Mouse (Mus musculus): ENCODE results near the gene Chst1. TPM values are rescaled to one million over a fixed set of nuclear protein-coding genes. Genes with fewer than 3 reads are reported as not detected.

Chst1 gene
- total and polyA plus RNA-seq, 2 experiments: 0.09 to 0.18 TPM

DNA sequence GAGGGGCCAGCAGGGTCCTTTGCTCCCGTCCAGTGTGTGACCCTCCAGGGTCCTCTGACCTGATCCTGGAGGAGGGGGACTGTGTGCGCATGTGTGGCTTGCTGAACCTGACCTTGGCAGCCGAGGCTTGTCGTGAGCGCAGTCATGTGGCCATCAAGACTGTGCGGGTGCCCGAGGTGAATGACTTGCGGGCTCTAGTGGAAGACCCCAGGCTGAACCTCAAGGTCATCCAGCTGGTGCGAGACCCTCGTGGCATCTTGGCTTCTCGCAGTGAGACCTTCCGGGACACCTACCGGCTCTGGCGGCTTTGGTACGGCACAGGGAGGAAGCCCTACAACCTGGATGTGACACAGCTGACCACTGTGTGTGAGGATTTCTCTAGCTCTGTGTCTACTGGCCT, 14.1 kb downstream of the Chst1 start:
- H3K4me1 ChIP-seq (ENCODE audit: control insufficient read depth, insufficient read depth, low read length): no peaks in the 10 kb centered on the region
- no peaks in the 10 kb centered on the region for H3K27me3 ChIP-seq (ENCODE audit: control insufficient read depth, insufficient read depth, low read length)
- no peaks in the 10 kb centered on the region for H3K79me2 ChIP-seq (ENCODE audit: control insufficient read depth, insufficient read depth, low read length)
- H3K4me3 ChIP-seq (ENCODE audit: insufficient read depth, low read depth, low read length): no peak overlapping the region
- DNase-seq (ENCODE audit: extremely low read depth, low read depth, low spot score): no peak
- TF ChIP-seq POLR2A (IDR thresholded peaks at IDR 0.05; ENCODE audit: extremely low read depth, insufficient read depth, low read length) (no peak), CTCF (IDR thresholded peaks at IDR 0.05; ENCODE audit: low read depth, low read length) (no peak)
- no peak overlapping the region for H3K27ac ChIP-seq (replicated peaks; ENCODE audit: insufficient read depth, low read depth, low read length)
- no peaks in the 10 kb centered on the region for H3K36me3 ChIP-seq (ENCODE audit: control insufficient read depth, insufficient read depth, low read length)
- H3K9ac ChIP-seq (ENCODE audit: low read depth, low read length): no peak overlapping the region
- WGBS: 91% methylated on average over 15 of the region's 15 CpGs

DNA sequence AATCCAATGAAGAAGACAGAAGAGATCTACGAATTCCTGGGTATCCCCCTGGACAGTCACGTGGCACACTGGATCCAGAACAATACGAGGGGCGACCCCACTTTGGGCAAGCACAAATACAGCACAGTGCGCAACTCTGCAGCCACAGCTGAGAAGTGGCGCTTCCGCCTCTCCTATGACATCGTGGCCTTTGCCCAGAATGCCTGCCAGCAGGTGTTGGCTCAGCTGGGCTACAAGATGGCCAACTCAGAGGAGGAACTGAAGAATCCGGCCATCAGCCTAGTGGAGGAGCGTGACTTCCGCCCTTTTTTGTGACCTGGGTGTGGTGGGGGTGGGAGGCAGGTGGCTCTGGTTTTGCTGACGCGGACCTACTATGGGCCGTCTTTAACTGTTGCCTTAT, 14.6 kb downstream of the Chst1 start:
- no peaks in the 10 kb centered on the region for H3K27me3 ChIP-seq (ENCODE audit: control insufficient read depth, insufficient read depth, low read length)
- no peak overlapping the region for H3K4me3 ChIP-seq (ENCODE audit: insufficient read depth, low read depth, low read length)
- TF ChIP-seq CTCF (IDR thresholded peaks at IDR 0.05; ENCODE audit: low read depth, low read length) (no peak), POLR2A (IDR thresholded peaks at IDR 0.05; ENCODE audit: extremely low read depth, insufficient read depth, low read length) (no peak)
- H3K9ac ChIP-seq (ENCODE audit: low read depth, low read length): no peak overlapping the region
- no peaks in the 10 kb centered on the region for H3K36me3 ChIP-seq (ENCODE audit: control insufficient read depth, insufficient read depth, low read length)
- no peak for DNase-seq (ENCODE audit: extremely low read depth, low read depth, low spot score)
- H3K27ac ChIP-seq (replicated peaks; ENCODE audit: insufficient read depth, low read depth, low read length): no peak overlapping the region
- H3K4me1 ChIP-seq (ENCODE audit: control insufficient read depth, insufficient read depth, low read length): no peaks in the 10 kb centered on the region
- WGBS: 85% methylated on average over 14 of the region's 14 CpGs
- no peaks in the 10 kb centered on the region for H3K79me2 ChIP-seq (ENCODE audit: control insufficient read depth, insufficient read depth, low read length)

DNA sequence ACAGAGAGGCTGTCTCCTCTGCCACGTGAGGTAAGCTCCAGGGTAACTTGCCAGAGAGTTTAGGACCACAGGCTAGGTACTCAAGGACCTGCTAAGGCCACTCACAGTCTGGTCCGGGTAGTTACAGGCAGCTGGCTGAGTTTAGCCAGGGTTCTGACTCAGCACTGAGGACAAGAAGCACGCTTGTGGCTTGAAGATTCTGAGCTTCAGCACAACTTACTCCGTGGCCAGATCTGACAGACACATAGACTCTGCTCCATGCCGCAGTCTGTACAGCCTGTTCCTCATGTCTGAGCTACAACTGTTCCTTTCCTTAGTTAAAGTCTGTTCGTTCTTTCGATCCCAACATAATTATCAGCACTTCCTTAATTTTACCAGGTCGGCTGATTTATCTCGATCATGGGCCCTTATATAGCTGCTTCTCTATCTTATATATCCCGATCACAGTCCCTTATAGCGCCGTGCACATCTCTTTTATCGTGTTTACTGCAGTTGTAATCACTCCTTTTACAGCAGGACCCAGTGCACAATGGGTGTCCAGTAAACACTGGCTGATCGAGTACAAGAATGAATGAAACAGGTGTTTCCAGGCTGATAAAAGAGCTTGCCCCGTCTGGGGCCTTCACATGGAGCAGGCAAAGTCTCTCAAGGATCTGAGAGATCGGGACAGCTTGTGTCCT, 17.7 kb downstream of the Chst1 start:
- Histone ChIP-seq H3K36me3 (ENCODE audit: control insufficient read depth, insufficient read depth, low read length) (no peaks in the 10 kb centered on the region), H3K27me3 (ENCODE audit: control insufficient read depth, insufficient read depth, low read length) (no peaks in the 10 kb centered on the region), H3K4me3 (ENCODE audit: insufficient read depth, low read depth, low read length) (no peak overlapping the region), H3K4me1 (ENCODE audit: control insufficient read depth, insufficient read depth, low read length) (no peaks in the 10 kb centered on the region), H3K79me2 (ENCODE audit: control insufficient read depth, insufficient read depth, low read length) (no peaks in the 10 kb centered on the region), H3K27ac (replicated peaks; ENCODE audit: insufficient read depth, low read depth, low read length) (no peak overlapping the region), H3K9ac (ENCODE audit: low read depth, low read length) (no peak overlapping the region)
- DNase-seq (ENCODE audit: extremely low read depth, low read depth, low spot score): no peak
- no peak for TF ChIP-seq CTCF (IDR thresholded peaks at IDR 0.05; ENCODE audit: low read depth, low read length)
- WGBS: 82% methylated on average over 16 of the region's 16 CpGs

DNA sequence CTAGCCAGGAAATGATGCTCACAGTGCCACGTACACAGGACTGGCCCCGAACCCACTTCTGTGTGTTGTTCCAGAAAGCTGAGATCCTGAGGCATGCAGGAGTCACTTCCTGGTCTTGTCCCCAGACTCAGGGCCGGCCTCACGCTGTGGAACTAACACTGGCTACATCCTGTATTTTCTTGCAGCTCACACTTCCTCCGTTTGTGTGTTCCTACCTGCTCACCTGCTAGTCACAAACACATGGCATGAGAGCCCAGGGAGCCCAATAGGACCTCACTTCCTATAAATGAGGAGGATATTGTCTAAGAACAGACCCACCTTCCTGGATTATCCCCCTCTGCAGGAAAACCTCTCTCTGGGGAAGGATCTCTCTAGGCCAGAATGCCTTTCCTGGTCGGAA, 18.5 kb downstream of the Chst1 start:
- Histone ChIP-seq H3K4me3 (ENCODE audit: insufficient read depth, low read depth, low read length) (no peak overlapping the region), H3K79me2 (ENCODE audit: control insufficient read depth, insufficient read depth, low read length) (no peaks in the 10 kb centered on the region), H3K9ac (ENCODE audit: low read depth, low read length) (no peak overlapping the region), H3K36me3 (ENCODE audit: control insufficient read depth, insufficient read depth, low read length) (no peaks in the 10 kb centered on the region), H3K27me3 (ENCODE audit: control insufficient read depth, insufficient read depth, low read length) (no peaks in the 10 kb centered on the region), H3K27ac (replicated peaks; ENCODE audit: insufficient read depth, low read depth, low read length) (no peak overlapping the region), H3K4me1 (ENCODE audit: control insufficient read depth, insufficient read depth, low read length) (no peaks in the 10 kb centered on the region)
- DNase-seq (ENCODE audit: extremely low read depth, low read depth, low spot score): no peak
- 72% methylated on average over 6 of the region's 6 CpGs for WGBS
- TF ChIP-seq POLR2A (IDR thresholded peaks at IDR 0.05; ENCODE audit: extremely low read depth, insufficient read depth, low read length) (no peak), CTCF (IDR thresholded peaks at IDR 0.05; ENCODE audit: low read depth, low read length) (no peak)

DNA sequence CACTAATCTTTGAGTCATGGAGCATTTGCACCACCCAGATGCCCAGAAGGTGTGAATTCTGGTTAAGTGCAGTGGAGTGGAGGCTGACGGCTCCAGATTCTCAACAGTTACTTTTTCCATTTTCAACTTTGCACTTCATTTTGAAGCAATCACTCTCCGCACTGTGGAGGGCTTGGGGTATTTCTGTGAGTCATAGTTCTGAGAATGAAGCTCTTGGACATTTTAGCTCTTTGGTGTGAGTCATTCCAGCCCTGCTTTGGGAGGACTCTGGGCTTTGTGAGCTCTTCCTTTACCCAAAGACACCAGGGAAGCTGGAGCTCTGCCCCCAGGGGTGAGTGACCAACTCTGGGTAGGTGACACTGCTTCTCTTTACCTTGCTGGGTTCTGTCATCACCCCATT, 28.1 kb downstream of the Chst1 start:
- no peak overlapping the region for H3K27ac ChIP-seq (replicated peaks; ENCODE audit: insufficient read depth, low read depth, low read length)
- 80% methylated on average over 2 of the region's 2 CpGs for WGBS

DNA sequence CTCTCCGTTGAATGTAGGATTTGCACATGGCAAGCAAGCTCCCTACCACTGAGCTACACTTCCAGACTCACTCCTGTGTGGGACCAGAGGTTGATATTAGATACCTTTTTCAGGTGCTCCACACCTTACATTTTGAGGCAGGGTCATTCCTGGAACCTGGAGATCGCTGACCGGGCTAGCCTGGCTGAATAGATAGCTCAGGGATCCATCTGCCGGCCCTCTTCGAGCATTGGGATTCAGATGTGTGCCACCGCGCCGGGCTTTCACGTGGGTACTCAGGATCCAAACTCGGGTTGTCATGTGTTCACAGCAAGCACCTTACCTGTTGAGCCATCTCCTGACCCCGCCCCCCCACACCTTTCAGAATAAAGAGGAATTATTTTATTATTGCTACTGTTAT, 31.3 kb downstream of the Chst1 start:
- TF ChIP-seq CTCF (IDR thresholded peaks at IDR 0.05; ENCODE audit: low read depth, low read length) (no peak), POLR2A (IDR thresholded peaks at IDR 0.05; ENCODE audit: extremely low read depth, insufficient read depth, low read length) (no peak)
- no peak overlapping the region for H3K4me3 ChIP-seq (ENCODE audit: insufficient read depth, low read depth, low read length)
- no peaks in the 10 kb centered on the region for H3K36me3 ChIP-seq (ENCODE audit: control insufficient read depth, insufficient read depth, low read length)
- no peaks in the 10 kb centered on the region for H3K79me2 ChIP-seq (ENCODE audit: control insufficient read depth, insufficient read depth, low read length)
- no peak overlapping the region for H3K9ac ChIP-seq (ENCODE audit: low read depth, low read length)
- WGBS: 89% methylated on average over 11 of the region's 11 CpGs
- no peak for DNase-seq (ENCODE audit: extremely low read depth, low read depth, low spot score)
- no peaks in the 10 kb centered on the region for H3K4me1 ChIP-seq (ENCODE audit: control insufficient read depth, insufficient read depth, low read length)
- H3K27me3 ChIP-seq (ENCODE audit: control insufficient read depth, insufficient read depth, low read length): no peaks in the 10 kb centered on the region
- H3K27ac ChIP-seq (replicated peaks; ENCODE audit: insufficient read depth, low read depth, low read length): no peak overlapping the region

More for the DNA sequence above, 28.1 kb downstream of the Chst1 start:
- H3K36me3 ChIP-seq (ENCODE audit: control insufficient read depth, insufficient read depth, low read length): no peaks in the 10 kb centered on the region
- no peaks in the 10 kb centered on the region for H3K79me2 ChIP-seq (ENCODE audit: control insufficient read depth, insufficient read depth, low read length)
- no peak for DNase-seq (ENCODE audit: extremely low read depth, low read depth, low spot score)
- no peak overlapping the region for H3K9ac ChIP-seq (ENCODE audit: low read depth, low read length)
- H3K4me3 ChIP-seq (ENCODE audit: insufficient read depth, low read depth, low read length): no peak overlapping the region
- no peaks in the 10 kb centered on the region for H3K27me3 ChIP-seq (ENCODE audit: control insufficient read depth, insufficient read depth, low read length)
- TF ChIP-seq POLR2A (IDR thresholded peaks at IDR 0.05; ENCODE audit: extremely low read depth, insufficient read depth, low read length) (no peak), CTCF (IDR thresholded peaks at IDR 0.05; ENCODE audit: low read depth, low read length) (no peak)
- H3K4me1 ChIP-seq (ENCODE audit: control insufficient read depth, insufficient read depth, low read length): no peaks in the 10 kb centered on the region
